Mouse (Mus musculus): ENCODE data around the gene Rhoh.

GRCm38 (mm10) chr5:65921477-65922138 is 60.6 kb downstream of the Rhoh start:
- no peak for TF ChIP-seq POLR2AphosphoS2 (IDR thresholded peaks at IDR 0.05; ENCODE audit: low read depth, low read length)
- no peak for TF ChIP-seq CTCF (conservative IDR thresholded peaks at IDR 0.05 in 1 of 2, IDR thresholded peaks at IDR 0.05 in 1 of 2; ENCODE audit: low read depth in 2 of 2, low read length in 2 of 2)
- no peak for TF ChIP-seq RCOR1 (conservative IDR thresholded peaks at IDR 0.05; ENCODE audit: low read depth, low read length)
- TF ChIP-seq POLR2A (IDR thresholded peaks at IDR 0.05; ENCODE audit: low read depth, low read length), result no peak
- no peak for TF ChIP-seq ELF1 (IDR thresholded peaks at IDR 0.05; ENCODE audit: low read depth, low read length)
- TF ChIP-seq SIN3A (IDR thresholded peaks at IDR 0.05; ENCODE audit: low read length), result no peak
- no peak for TF ChIP-seq NRF1 (IDR thresholded peaks at IDR 0.05; ENCODE audit: low read depth, low read length)
- TF ChIP-seq ZKSCAN1 (IDR thresholded peaks at IDR 0.05; ENCODE audit: borderline replicate concordance, low read depth, low read length), result no peak
- no peak for TF ChIP-seq JUN (IDR thresholded peaks at IDR 0.05; ENCODE audit: insufficient read depth, low read depth, low read length)
- no peak for TF ChIP-seq KAT2A (IDR thresholded peaks at IDR 0.05; ENCODE audit: insufficient replicate concordance, low read length)
- TF ChIP-seq EP300 (IDR thresholded peaks at IDR 0.05; ENCODE audit: low read length), result no peak
- no peak for TF ChIP-seq MAFK (IDR thresholded peaks at IDR 0.05; ENCODE audit: insufficient replicate concordance, low read length)

All from CH12.LX (cell line).